Mouse (Mus musculus) v-Abl transformed pro-B cells (cell line): ENCODE data around the gene Zic1.

ENCODE experiments used
- in situ Hi-C, 2 experiments: fragments of 400-800 bp; cut with MboI; formaldehyde crosslinking; loops; one replicate each; pipeline ENCODE4 v1.15.1; 2025; ENCODE audit not compliant: unreplicated experiment in 2 of 2

Gene Zic1

DNA sequence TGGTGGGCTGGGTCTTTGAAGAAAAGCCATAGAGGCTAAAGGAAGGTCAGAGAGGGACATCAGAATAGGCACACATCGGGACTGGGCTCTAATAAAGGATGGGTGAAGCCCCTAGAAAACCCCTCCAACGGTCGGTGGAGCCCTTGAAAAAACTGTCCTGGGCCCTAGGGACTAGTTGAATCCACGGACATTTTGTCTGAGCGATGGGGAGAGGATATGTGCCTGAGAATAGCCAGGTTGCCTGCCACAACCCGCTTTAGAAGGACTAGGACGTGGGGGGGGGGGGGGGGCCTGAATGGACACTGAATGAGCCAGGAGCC is 10.4 kb downstream of the Zic1 start:
- in situ Hi-C loops = no loop called here

DNA sequence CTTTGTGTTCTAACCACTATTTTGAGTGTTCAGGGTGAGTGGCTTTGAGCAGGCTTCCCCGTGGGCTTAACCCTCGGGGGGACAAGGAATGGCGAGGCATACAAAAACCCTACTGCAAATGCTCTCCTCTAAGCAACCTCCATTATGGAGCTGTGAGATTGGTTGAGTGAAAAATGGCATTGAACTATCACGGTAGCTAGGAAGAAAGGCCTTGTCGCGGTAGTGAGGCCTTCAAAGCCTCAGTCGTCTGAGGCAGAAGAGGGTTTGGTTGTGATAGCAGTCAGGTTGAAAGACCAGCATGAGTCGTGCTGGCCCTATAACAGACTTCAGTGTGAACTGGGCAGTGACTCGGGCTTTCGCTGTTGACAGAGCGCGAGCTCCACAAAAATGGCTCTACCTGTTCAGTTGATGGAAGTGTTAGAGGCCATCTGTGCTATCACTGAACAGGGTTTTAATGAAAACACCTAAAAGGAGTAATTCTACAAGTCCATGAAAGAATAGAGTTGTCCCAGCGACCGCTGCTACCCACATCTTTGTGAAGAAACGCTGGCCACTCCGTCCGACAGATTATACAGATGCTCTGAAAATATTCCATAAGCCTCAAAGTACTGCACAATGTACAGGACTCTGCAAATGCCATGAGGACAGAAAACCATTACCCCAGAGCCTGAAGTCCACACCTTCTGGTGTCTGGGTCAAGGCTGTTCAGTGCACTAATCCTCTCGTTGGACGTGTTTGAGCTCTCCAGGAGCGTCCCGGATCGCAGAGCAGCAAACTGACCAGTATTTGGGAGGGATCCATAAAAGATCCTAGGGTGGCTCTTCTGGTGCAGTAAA is 11.0 kb downstream of the Zic1 start:
- in situ Hi-C loops = no loop called here

GRCm38 (mm10) chr9:91353551-91354433 is 11.8 kb downstream of the Zic1 start:
- in situ Hi-C loops = no loop called here

DNA sequence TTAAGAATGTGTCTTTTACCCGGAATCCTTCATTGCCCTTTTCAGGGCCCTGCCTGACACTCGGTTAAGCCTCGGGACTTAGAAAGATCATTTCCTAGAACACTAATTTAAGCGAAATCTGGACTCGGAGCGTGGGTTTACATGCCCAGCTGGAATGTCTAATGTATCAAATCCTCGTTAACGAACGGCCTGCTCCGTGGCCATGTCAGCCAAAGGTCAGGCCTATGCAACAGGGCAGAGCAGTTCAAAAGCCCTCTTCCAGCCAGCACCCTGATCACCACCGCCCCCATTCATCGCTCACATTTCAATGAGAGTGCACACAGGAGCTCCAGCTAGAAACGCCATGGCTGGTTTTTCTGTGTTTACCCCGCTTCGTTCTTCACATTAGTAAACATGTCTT is 12.8 kb downstream of the Zic1 start:
- in situ Hi-C loops = no loop called here

GRCm38 (mm10) chr9:91351961-91352411 is 13.6 kb downstream of the Zic1 start:
- in situ Hi-C loops = no loop called here

DNA sequence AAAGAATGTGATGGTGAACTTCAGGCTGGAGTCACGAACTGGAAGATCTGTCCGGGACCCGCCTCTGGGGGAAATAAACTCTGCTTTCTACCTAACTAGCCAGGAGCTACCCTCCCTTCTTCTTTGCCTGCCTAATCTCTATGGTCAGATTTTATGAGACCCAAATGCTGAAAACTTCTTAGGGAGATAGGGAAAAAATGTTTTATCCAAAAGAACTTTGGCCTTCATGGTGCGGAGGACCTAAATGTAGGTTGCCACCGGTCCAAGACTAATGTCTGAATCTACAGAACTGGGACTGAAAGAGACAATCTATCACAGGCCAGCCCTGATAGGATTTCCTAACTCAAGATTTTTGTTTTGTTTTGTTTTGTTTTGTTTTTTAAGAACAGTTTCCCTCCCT is 14.2 kb downstream of the Zic1 start:
- in situ Hi-C loops = no loop called here

GRCm38 (mm10) chr9:91350861-91351291 is 14.7 kb downstream of the Zic1 start:
- in situ Hi-C loops = no loop called here

- in situ Hi-C loops = no loop called here
Measured at GRCm38 (mm10) chr9:91350211-91350791, 15.3 kb downstream of the Zic1 start.

DNA sequence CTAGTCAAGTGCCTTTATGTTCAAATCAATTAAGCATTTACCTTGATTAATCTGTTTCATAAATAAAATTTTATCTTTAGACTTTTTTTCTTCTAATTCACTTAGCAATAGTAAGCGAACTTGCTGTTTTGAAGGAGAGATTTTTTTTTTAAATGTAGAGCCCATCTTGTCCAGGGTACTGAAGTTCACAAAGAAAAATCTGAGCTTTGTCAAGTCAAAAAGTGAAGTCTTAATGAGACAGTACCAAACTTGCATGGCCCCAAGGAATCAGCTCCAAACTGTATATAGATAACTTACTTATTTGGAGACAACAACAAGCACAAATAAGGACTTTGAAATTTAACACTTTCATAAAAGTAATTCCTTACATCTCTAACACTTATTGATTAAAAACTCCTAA is 16.9 kb downstream of the Zic1 start:
- in situ Hi-C loops = no loop called here

- in situ Hi-C loops = no loop called here
Measured at GRCm38 (mm10) chr9:91347591-91347990, 18.0 kb downstream of the Zic1 start.
